Mouse (Mus musculus) heart, embryonic 16.5 days (tissue): Measurements from ENCODE around the gene Nsun2. TPM values are rescaled to one million over a fixed set of nuclear protein-coding genes. Genes with fewer than 3 reads are reported as not detected.

ENCODE experiments used
- ATAC-seq: fragments of 200-750 bp; cut with Nextera tagmentation; replicated peaks from 2 replicates; pipeline ENCODE4 v1.8.0; 2017; ENCODE audit warnings: moderate number of reproducible peaks; ENCODE audit not compliant: insufficient read depth, low FRiP score; ENCODE audit errors: extremely low read depth
- H3K27ac ChIP-seq: fragments of 300-500 bp; sonication (generic); 2 replicates; pipeline ENCODE4 v1.5.1; 2014; ENCODE audit warnings: mild to moderate bottlenecking, low read length, control low read depth, moderate library complexity
- H3K27me3 ChIP-seq: fragments of 300-500 bp; sonication (generic); 2 replicates; pipeline ENCODE4 v1.6.1; 2014; ENCODE audit warnings: low read length, mixed read lengths; ENCODE audit not compliant: control insufficient read depth, insufficient read depth
- H3K36me3 ChIP-seq: fragments of 300-500 bp; sonication (generic); 2 replicates; pipeline ENCODE4 v1.6.1; 2014; ENCODE audit not compliant: control insufficient read depth, insufficient read depth
- H3K4me1 ChIP-seq: fragments of 300-500 bp; sonication (generic); 2 replicates; pipeline ENCODE4 v1.6.1; 2014; ENCODE audit warnings: low read length, mixed read lengths; ENCODE audit not compliant: control insufficient read depth, insufficient read depth
- H3K4me2 ChIP-seq: fragments of 300-500 bp; sonication (generic); 2 replicates; pipeline ENCODE4 v1.6.1; 2014; ENCODE audit warnings: low read depth, mild to moderate bottlenecking, control low read depth, low read length
- H3K4me3 ChIP-seq: fragments of 300-500 bp; sonication (generic); 2 replicates; pipeline ENCODE4 v1.5.1; 2014; ENCODE audit warnings: mild to moderate bottlenecking, control low read depth, low read length
- H3K9ac ChIP-seq: fragments of 300-500 bp; sonication (generic); 2 replicates; pipeline ENCODE4 v1.6.1; 2014; ENCODE audit warnings: low read length, control low read depth
- H3K9me3 ChIP-seq: fragments of 300-500 bp; sonication (generic); replicated peaks from 2 replicates; pipeline ENCODE4 v1.6.1; 2016; ENCODE audit warnings: low read length; ENCODE audit not compliant: control insufficient read depth
- WGBS: fragments of 180-500 bp; shearing (Covaris S2); extraction: QIAGEN DNeasy Blood & Tissue Kit; methylation state at CpG from one replicate; pipeline ENCODE4 v1.1.7; 2014; 5-methylcytosine and 5-hydroxymethylcytosine counted together
- polyA plus RNA-seq: library from polyadenylated mRNA; unstranded; fragments of >200 nt; fragmentation: Nextera tagmentation; extraction: Ambion mirVana; gene quantifications from 2 replicates; pipeline ENCODE4 v1.2.1, GENCODE M21; 2015

The Nsun2 gene
- polyA plus RNA-seq, 1 experiment from 2014 or later: 78.0 TPM

GRCm38 (mm10) chr13:69586337-69586736 lies 52.8 kb downstream of the Nsun2 start:
- 66% methylated on average over 10 of the region's 10 CpGs for WGBS
- Histone ChIP-seq H3K27me3 (no peaks in the 10 kb centered on the region), H3K27ac (no peak overlapping the region), H3K9me3 (no peaks in the 10 kb centered on the region), H3K9ac (no peak overlapping the region), H3K4me1 (peaks cover 11% of the 10 kb centered on the region), H3K36me3 (no peaks in the 10 kb centered on the region), H3K4me3 (no peak overlapping the region), H3K4me2 (no peak overlapping the region)
- no peak for ATAC-seq

- no peak for ATAC-seq
- H3K27ac ChIP-seq: no peak overlapping the region
- no peak overlapping the region for H3K9ac ChIP-seq
- no peak overlapping the region for H3K4me2 ChIP-seq
- H3K9me3 ChIP-seq: no peaks in the 10 kb centered on the region
- H3K36me3 ChIP-seq: no peaks in the 10 kb centered on the region
- WGBS: 57% methylated on average over 3 of the region's 3 CpGs
- H3K4me1 ChIP-seq: peaks cover 11% of the 10 kb centered on the region
- no peak overlapping the region for H3K4me3 ChIP-seq
- no peaks in the 10 kb centered on the region for H3K27me3 ChIP-seq
These were observed 54.3 kb downstream of the Nsun2 start for GRCm38 (mm10) chr13:69587849-69588248.

GRCm38 (mm10) chr13:69588263-69588662 lies 54.7 kb downstream of the Nsun2 start:
- H3K27ac ChIP-seq: no peak overlapping the region
- no peak overlapping the region for H3K4me3 ChIP-seq
- H3K9ac ChIP-seq: no peak overlapping the region
- no peak for ATAC-seq
- no peaks in the 10 kb centered on the region for H3K27me3 ChIP-seq
- peaks cover 11% of the 10 kb centered on the region for H3K4me1 ChIP-seq
- H3K9me3 ChIP-seq: no peaks in the 10 kb centered on the region
- no peaks in the 10 kb centered on the region for H3K36me3 ChIP-seq
- H3K4me2 ChIP-seq: no peak overlapping the region
- WGBS: 40% methylated on average over 6 of the region's 6 CpGs

GRCm38 (mm10) chr13:69591338-69591737 lies 57.8 kb downstream of the Nsun2 start:
- Histone ChIP-seq H3K9ac (no peak overlapping the region), H3K27ac (no peak overlapping the region), H3K4me2 (no peak overlapping the region), H3K36me3 (no peaks in the 10 kb centered on the region), H3K4me3 (no peak overlapping the region), H3K27me3 (no peaks in the 10 kb centered on the region), H3K4me1 (peaks cover 2% of the 10 kb centered on the region; the same call in 1 of the 2 replicates), H3K9me3 (no peaks in the 10 kb centered on the region)
- WGBS: 92% methylated on average over 5 of the region's 5 CpGs
- ATAC-seq: no peak

GRCm38 (mm10) chr13:69592226-69592625 lies 58.7 kb downstream of the Nsun2 start:
- no peak overlapping the region for H3K9ac ChIP-seq
- H3K36me3 ChIP-seq: no peaks in the 10 kb centered on the region
- 83% methylated on average over 8 of the region's 8 CpGs for WGBS
- H3K4me2 ChIP-seq: no peak overlapping the region
- no peak for ATAC-seq
- H3K4me1 ChIP-seq: peaks cover 2% of the 10 kb centered on the region; the same call in 1 of the 2 replicates
- no peak overlapping the region for H3K27ac ChIP-seq
- no peaks in the 10 kb centered on the region for H3K27me3 ChIP-seq
- H3K4me3 ChIP-seq: no peak overlapping the region
- no peaks in the 10 kb centered on the region for H3K9me3 ChIP-seq

- no peaks in the 10 kb centered on the region for H3K36me3 ChIP-seq
- peaks cover 2% of the 10 kb centered on the region; the same call in 1 of the 2 replicates for H3K4me1 ChIP-seq
- no peak overlapping the region for H3K4me2 ChIP-seq
- 53% methylated on average over 8 of the region's 8 CpGs for WGBS
- no peak for ATAC-seq
- H3K9ac ChIP-seq: no peak overlapping the region
- H3K4me3 ChIP-seq: no peak overlapping the region
- no peak overlapping the region for H3K27ac ChIP-seq
- no peaks in the 10 kb centered on the region for H3K9me3 ChIP-seq
- H3K27me3 ChIP-seq: no peaks in the 10 kb centered on the region
These were observed 59.9 kb downstream of the Nsun2 start for GRCm38 (mm10) chr13:69593453-69593852.

- no peaks in the 10 kb centered on the region for H3K27me3 ChIP-seq
- no peak overlapping the region for H3K9ac ChIP-seq
- 75% methylated on average over 7 of the region's 7 CpGs for WGBS
- H3K4me3 ChIP-seq: no peak overlapping the region
- H3K4me2 ChIP-seq: no peak overlapping the region
- no peak for ATAC-seq
- H3K4me1 ChIP-seq: peaks cover 2% of the 10 kb centered on the region; the same call in 1 of the 2 replicates
- H3K36me3 ChIP-seq: no peaks in the 10 kb centered on the region
- H3K27ac ChIP-seq: no peak overlapping the region
- H3K9me3 ChIP-seq: no peaks in the 10 kb centered on the region
These were observed 61.2 kb downstream of the Nsun2 start for GRCm38 (mm10) chr13:69594577-69595256.

- 84% methylated on average over 6 of the region's 6 CpGs for WGBS
These were observed 62.4 kb downstream of the Nsun2 start for GRCm38 (mm10) chr13:69595911-69596310.

GRCm38 (mm10) chr13:69596515-69596914 lies 63.0 kb downstream of the Nsun2 start:
- Histone ChIP-seq H3K4me3 (no peak overlapping the region), H3K27ac (no peak overlapping the region), H3K9ac (no peak overlapping the region), H3K4me2 (no peak overlapping the region), H3K27me3 (no peaks in the 10 kb centered on the region), H3K36me3 (no peaks in the 10 kb centered on the region), H3K9me3 (no peaks in the 10 kb centered on the region), H3K4me1 (peaks cover 2% of the 10 kb centered on the region; the same call in 1 of the 2 replicates)
- 86% methylated on average over 2 of the region's 2 CpGs for WGBS
- no peak for ATAC-seq

More at GRCm38 (mm10) chr13:69595911-69596310, 62.4 kb downstream of the Nsun2 start:
- Histone ChIP-seq H3K4me1 (peaks cover 2% of the 10 kb centered on the region; the same call in 1 of the 2 replicates), H3K27me3 (no peaks in the 10 kb centered on the region), H3K4me2 (no peak overlapping the region), H3K9ac (no peak overlapping the region), H3K9me3 (no peaks in the 10 kb centered on the region), H3K36me3 (no peaks in the 10 kb centered on the region), H3K4me3 (no peak overlapping the region), H3K27ac (no peak overlapping the region)
- ATAC-seq: no peak
